Mouse (Mus musculus): Measurements from ENCODE around the gene S1pr4. TPM values are rescaled to one million over a fixed set of nuclear protein-coding genes. Genes with fewer than 3 reads are reported as not detected.

S1pr4 gene
- polyA plus RNA-seq, 1 experiment from 2014 or later: 0.54 TPM

DNA sequence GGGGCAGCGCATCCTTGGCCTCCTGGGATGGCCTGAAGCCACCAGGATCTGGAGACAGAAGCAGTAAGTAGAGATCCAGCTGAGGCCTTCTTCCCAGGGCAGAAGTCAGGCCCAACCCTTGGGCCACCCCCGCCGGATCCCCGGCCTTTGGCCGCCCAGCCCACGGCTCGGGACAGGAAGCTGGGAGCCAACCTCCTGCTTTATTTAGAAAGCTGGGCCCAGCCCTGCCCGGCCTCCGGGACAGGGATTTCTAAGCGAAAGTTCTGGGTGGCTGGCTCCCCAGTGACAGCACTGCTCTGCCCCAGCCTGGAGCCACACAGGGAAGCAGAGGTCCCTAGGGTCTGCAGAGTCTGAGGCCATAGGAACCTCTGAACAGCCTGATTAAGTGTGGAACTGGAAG lies 41.9 kb upstream of the S1pr4 start:
- Histone ChIP-seq H3K27ac (ENCODE audit: low read depth, low read length) (no peak overlapping the region), H3K4me1 (ENCODE audit: control insufficient read depth, insufficient read depth, low read length) (peaks cover 28% of the 10 kb centered on the region), H3K36me3 (ENCODE audit: control insufficient read depth, insufficient read depth, low read length) (peaks cover 2% of the 10 kb centered on the region; the same call in 1 of the 2 replicates), H3K27me3 (ENCODE audit: control insufficient read depth, insufficient read depth, low read length) (no peaks in the 10 kb centered on the region), H3K4me2 (replicated peaks; ENCODE audit: low read depth, low read length) (peak overlapping the region; percentile 15), H3K9me3 (ENCODE audit: control insufficient read depth, low read length) (no peaks in the 10 kb centered on the region), H3K4me3 (ENCODE audit: low read length) (no peak overlapping the region), H3K9ac (ENCODE audit: low read depth, low read length) (peak overlapping the region; percentile 25; the same call in 1 of the 2 replicates)
- ATAC-seq (ENCODE audit: low FRiP score, low TSS enrichment): no peak
- WGBS: 67% methylated on average over 10 of the region's 10 CpGs

DNA sequence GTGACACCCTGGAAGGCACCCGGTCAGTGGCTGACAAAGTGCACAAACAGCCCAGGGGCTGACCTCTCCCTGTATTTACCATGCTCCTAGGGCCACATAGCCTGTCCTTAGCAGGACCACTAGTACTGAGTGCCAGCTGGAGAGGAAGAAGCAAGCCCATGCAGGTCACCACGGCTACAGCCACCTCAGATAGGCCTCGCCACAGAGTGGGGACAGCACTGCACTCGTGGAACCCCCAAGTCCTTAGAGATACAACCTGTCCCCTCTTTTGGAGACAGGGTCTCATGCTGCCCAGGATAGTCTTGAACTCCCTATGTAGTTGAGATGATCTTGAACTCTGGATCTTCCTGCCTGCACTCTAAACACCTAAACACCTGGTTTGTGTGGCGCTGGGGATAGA lies 41.4 kb upstream of the S1pr4 start:
- Histone ChIP-seq H3K27me3 (ENCODE audit: control insufficient read depth, insufficient read depth, low read length) (no peaks in the 10 kb centered on the region), H3K36me3 (ENCODE audit: control insufficient read depth, insufficient read depth, low read length) (peaks cover 2% of the 10 kb centered on the region; the same call in 1 of the 2 replicates)
- 73% methylated on average over 5 of the region's 5 CpGs for WGBS

DNA sequence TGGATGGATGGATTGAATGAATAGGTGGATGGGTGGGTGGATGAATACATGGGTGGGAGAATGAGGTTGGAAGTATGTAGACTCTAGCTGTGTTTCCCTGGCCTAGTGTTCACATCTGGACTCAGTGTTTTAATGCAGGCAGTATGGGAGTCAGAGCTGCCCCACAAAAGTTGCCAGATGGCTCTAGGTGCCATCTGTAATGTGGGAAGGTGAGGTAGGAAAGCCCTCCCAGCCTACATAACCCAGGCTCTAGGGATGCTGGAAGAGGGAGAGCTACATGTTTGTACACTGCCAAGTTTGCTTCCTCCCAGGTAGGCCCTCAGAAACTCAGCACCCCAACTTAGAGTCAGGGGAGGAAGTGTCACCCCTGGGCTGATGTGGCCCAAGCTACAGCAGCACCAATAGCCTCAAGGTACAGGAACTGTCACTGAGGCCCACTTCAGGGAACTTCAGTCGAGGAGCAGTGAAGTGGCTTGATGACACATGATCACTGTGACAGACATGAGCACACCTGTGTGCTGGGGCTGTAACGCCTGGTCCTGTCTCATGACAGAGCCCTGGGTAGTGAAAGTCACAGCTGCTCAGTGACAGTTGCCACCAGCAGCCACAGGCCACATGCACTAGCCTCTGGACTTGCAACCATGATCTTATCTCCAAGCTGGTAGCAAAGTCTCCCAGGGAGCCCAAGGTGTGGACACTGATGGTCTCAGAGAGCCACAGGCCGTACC lies 38.6 kb upstream of the S1pr4 start:
- 82% methylated on average over 3 of the region's 3 CpGs for WGBS
- Histone ChIP-seq H3K4me2 (replicated peaks; ENCODE audit: low read depth, low read length) (no peak overlapping the region), H3K4me1 (ENCODE audit: control insufficient read depth, insufficient read depth, low read length) (peaks cover 18% of the 10 kb centered on the region), H3K27me3 (ENCODE audit: control insufficient read depth, insufficient read depth, low read length) (no peaks in the 10 kb centered on the region), H3K9ac (ENCODE audit: low read depth, low read length) (no peak overlapping the region), H3K36me3 (ENCODE audit: control insufficient read depth, insufficient read depth, low read length) (peaks cover 6% of the 10 kb centered on the region; the same call in 1 of the 2 replicates), H3K4me3 (ENCODE audit: low read length) (no peak overlapping the region), H3K9me3 (ENCODE audit: control insufficient read depth, low read length) (no peaks in the 10 kb centered on the region), H3K27ac (ENCODE audit: low read depth, low read length) (no peak overlapping the region)
- ATAC-seq (ENCODE audit: low FRiP score, low TSS enrichment): no peak

More for the DNA sequence above, 41.4 kb upstream of the S1pr4 start:
- no peak overlapping the region for H3K4me2 ChIP-seq (replicated peaks; ENCODE audit: low read depth, low read length)
- H3K9ac ChIP-seq (ENCODE audit: low read depth, low read length): no peak overlapping the region
- H3K4me1 ChIP-seq (ENCODE audit: control insufficient read depth, insufficient read depth, low read length): peaks cover 28% of the 10 kb centered on the region
- H3K9me3 ChIP-seq (ENCODE audit: control insufficient read depth, low read length): no peaks in the 10 kb centered on the region
- ATAC-seq (ENCODE audit: low FRiP score, low TSS enrichment): no peak
- H3K4me3 ChIP-seq (ENCODE audit: low read length): no peak overlapping the region
- H3K27ac ChIP-seq (ENCODE audit: low read depth, low read length): no peak overlapping the region

DNA sequence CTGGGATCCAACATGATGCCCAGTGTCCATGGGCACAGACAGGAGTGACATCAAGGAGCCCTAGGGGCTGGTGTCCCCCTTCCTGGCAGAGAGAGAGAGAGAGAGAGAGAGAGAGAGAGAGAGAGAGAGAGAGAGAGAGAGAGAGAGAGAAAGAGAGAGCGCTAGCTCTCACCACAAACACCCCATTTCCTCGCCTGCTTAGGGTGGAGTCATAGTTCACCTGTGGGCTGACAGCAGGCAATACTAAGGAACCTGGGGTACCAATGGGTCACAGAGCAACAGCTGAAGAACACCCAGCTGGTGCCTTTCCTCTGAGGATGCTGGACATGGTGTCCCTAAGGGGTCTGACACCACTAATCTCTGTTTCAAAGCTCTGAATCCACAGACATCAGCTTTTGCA lies 37.5 kb upstream of the S1pr4 start:
- no peaks in the 10 kb centered on the region for H3K27me3 ChIP-seq (ENCODE audit: control insufficient read depth, insufficient read depth, low read length)
- no peak overlapping the region for H3K4me2 ChIP-seq (replicated peaks; ENCODE audit: low read depth, low read length)
- H3K27ac ChIP-seq (ENCODE audit: low read depth, low read length): no peak overlapping the region
- no peak for ATAC-seq (ENCODE audit: low FRiP score, low TSS enrichment)
- peaks cover 14% of the 10 kb centered on the region for H3K36me3 ChIP-seq (ENCODE audit: control insufficient read depth, insufficient read depth, low read length)
- H3K9ac ChIP-seq (ENCODE audit: low read depth, low read length): no peak overlapping the region
- peaks cover 8% of the 10 kb centered on the region; the same call in 1 of the 2 replicates for H3K4me1 ChIP-seq (ENCODE audit: control insufficient read depth, insufficient read depth, low read length)
- H3K4me3 ChIP-seq (ENCODE audit: low read length): no peak overlapping the region
- no peaks in the 10 kb centered on the region for H3K9me3 ChIP-seq (ENCODE audit: control insufficient read depth, low read length)
- WGBS: 96% methylated on average over 2 of the region's 2 CpGs

DNA sequence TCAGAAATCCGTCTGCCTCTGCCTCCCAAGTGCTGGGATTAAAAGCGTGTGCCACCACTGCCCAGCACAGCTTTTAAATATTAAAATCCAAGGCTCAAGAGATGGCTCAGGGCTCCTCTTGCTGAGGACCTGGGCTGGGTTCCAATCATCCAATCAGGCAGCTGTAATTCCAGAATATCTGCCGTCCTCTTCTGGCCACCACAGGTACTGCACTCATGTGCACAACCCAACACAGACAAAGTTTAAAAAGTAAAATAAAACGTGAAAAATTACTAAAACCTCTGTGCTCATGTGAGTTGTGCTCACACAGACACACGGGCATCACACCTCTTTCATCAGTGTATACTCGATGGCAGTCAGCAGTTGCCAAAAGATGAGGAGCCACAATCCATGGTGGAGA lies 36.8 kb upstream of the S1pr4 start:
- H3K4me3 ChIP-seq (ENCODE audit: low read length): no peak overlapping the region
- no peak overlapping the region for H3K27ac ChIP-seq (ENCODE audit: low read depth, low read length)
- no peak overlapping the region for H3K4me2 ChIP-seq (replicated peaks; ENCODE audit: low read depth, low read length)
- no peaks in the 10 kb centered on the region for H3K9me3 ChIP-seq (ENCODE audit: control insufficient read depth, low read length)
- ATAC-seq (ENCODE audit: low FRiP score, low TSS enrichment): no peak
- H3K4me1 ChIP-seq (ENCODE audit: control insufficient read depth, insufficient read depth, low read length): peaks cover under 1% of the 10 kb centered on the region; the same call in 1 of the 2 replicates
- no peak overlapping the region for H3K9ac ChIP-seq (ENCODE audit: low read depth, low read length)
- no peaks in the 10 kb centered on the region for H3K27me3 ChIP-seq (ENCODE audit: control insufficient read depth, insufficient read depth, low read length)
- peaks cover 19% of the 10 kb centered on the region for H3K36me3 ChIP-seq (ENCODE audit: control insufficient read depth, insufficient read depth, low read length)
- WGBS: 79% methylated on average over 6 of the region's 6 CpGs

DNA sequence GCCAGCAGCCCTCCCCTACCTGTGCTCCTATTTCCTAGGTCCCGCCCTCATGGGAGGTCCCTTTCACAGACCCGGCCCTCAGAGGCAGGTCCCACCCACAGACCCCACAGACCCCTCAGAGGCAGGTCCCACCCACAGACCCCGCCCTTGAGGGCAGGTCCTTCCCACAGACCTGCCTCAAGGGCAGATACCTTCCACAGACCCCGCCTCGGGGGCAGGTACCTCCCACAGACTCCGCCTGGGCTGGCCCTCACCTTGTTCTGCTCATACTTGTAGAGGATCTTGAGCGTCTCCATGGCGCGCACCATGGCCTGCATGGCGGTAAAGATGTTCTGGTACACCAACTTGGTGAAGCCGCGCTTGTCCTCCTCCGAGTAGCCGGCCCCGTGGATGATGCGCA lies 34.9 kb upstream of the S1pr4 start:
- H3K36me3 ChIP-seq (ENCODE audit: control insufficient read depth, insufficient read depth, low read length): peaks cover 38% of the 10 kb centered on the region
- H3K4me2 ChIP-seq (replicated peaks; ENCODE audit: low read depth, low read length): no peak overlapping the region
- no peak for ATAC-seq (ENCODE audit: low FRiP score, low TSS enrichment)

DNA sequence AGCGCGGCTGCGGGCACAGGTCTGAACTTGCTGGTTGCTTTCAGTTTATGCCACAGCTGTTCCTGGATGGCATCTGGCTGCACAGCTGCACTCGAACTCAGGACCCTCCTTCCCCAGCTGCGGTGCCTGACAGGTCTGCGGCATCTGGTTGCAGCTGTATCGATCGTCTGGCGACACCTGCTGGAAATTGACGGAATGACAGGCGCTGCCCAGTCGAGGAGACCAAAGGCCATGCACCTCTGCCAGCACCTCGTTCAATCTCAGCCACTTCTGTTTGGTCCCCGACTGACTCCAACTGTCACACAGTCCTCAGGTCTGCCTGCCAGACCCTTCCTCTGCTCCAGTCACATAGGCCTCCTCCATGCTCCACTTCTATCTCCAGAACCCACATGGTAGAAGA lies 26.8 kb upstream of the S1pr4 start:
- 15% methylated on average over 14 of the region's 14 CpGs for whole genome bisulfite sequencing
- H3K36me3 ChIP-seq (ENCODE audit: control insufficient read depth, insufficient read depth, low read length): peaks cover 31% of the 10 kb centered on the region
- no peak overlapping the region for H3K9ac ChIP-seq (ENCODE audit: low read depth, low read length)
- no peak overlapping the region for H3K27ac ChIP-seq (ENCODE audit: low read depth, low read length)
- peak; percentile 44; the same call in 1 of the 2 replicates for ATAC-seq (ENCODE audit: low FRiP score, low TSS enrichment)
- H3K4me2 ChIP-seq (replicated peaks; ENCODE audit: low read depth, low read length): no peak overlapping the region
- H3K27me3 ChIP-seq (ENCODE audit: control insufficient read depth, insufficient read depth, low read length): peaks cover 4% of the 10 kb centered on the region; the same call in 1 of the 2 replicates
- no peaks in the 10 kb centered on the region for H3K9me3 ChIP-seq (ENCODE audit: control insufficient read depth, low read length)
- H3K4me1 ChIP-seq (ENCODE audit: control insufficient read depth, insufficient read depth, low read length): no peaks in the 10 kb centered on the region
- no peak overlapping the region for H3K4me3 ChIP-seq (ENCODE audit: low read length)

More for the DNA sequence above, 34.9 kb upstream of the S1pr4 start:
- Histone ChIP-seq H3K9ac (ENCODE audit: low read depth, low read length) (no peak overlapping the region), H3K9me3 (ENCODE audit: control insufficient read depth, low read length) (no peaks in the 10 kb centered on the region), H3K27ac (ENCODE audit: low read depth, low read length) (no peak overlapping the region), H3K4me1 (ENCODE audit: control insufficient read depth, insufficient read depth, low read length) (no peaks in the 10 kb centered on the region), H3K27me3 (ENCODE audit: control insufficient read depth, insufficient read depth, low read length) (no peaks in the 10 kb centered on the region), H3K4me3 (ENCODE audit: low read length) (no peak overlapping the region)
- WGBS: 57% methylated on average over 16 of the region's 16 CpGs

DNA sequence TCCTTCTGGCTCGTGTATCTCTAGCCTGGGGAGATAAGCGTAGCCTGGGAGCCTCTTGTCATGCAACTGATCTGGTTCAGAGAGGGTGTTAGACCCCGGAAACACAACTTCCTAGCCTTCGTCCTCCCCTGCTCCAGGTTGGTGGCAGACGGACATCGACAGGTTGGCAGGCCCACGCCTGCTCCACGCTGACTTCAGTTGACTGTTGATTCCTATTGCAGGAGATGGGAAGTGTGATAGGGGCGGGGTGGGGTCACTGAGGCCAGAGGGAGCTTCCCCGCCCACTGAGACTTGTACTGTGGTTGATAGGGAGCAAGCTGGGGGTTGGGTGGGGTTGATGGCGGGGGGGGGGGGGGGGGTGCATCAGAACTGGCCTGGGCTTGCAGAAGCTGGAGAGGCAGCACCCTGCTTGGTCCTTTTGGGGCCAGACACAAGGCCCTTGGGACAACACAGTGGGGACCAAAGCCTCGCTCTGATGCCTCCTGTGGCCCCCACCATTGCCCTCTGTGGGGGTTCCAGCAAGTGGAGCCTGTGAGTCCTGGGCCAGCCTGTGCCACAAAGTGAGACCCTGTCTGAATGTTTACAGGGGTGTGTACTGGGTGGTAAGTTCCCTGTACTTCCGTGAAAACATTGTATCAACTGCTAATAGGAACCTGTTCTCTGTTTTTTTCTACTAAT lies 25.2 kb upstream of the S1pr4 start:
- Histone ChIP-seq H3K27ac (ENCODE audit: low read depth, low read length) (no peak overlapping the region), H3K36me3 (ENCODE audit: control insufficient read depth, insufficient read depth, low read length) (peaks cover 16% of the 10 kb centered on the region), H3K9me3 (ENCODE audit: control insufficient read depth, low read length) (no peaks in the 10 kb centered on the region), H3K4me2 (replicated peaks; ENCODE audit: low read depth, low read length) (no peak overlapping the region), H3K4me1 (ENCODE audit: control insufficient read depth, insufficient read depth, low read length) (no peaks in the 10 kb centered on the region), H3K9ac (ENCODE audit: low read depth, low read length) (0 out of 2 replicates have a peak overlapping the region, but pooled peaks have one; percentile 7), H3K4me3 (ENCODE audit: low read length) (no peak overlapping the region), H3K27me3 (ENCODE audit: control insufficient read depth, insufficient read depth, low read length) (peaks cover 4% of the 10 kb centered on the region; the same call in 1 of the 2 replicates)
- no peak for ATAC-seq (ENCODE audit: low FRiP score, low TSS enrichment)
- WGBS: 60% methylated on average over 13 of the region's 13 CpGs

Measured in kidney, embryonic 14.5 days (tissue).